Mouse (Mus musculus) spleen, postnatal 14 days (tissue): ENCODE data around the gene Gm11027.

Source experiments
- DNase-seq, 2 experiments: peaks; one replicate each; pipeline ENCODE4 v3.0.0; 2021 to 2022; ENCODE audit warnings: low spot score in 2 of 2

Gm11027 gene

DNA sequence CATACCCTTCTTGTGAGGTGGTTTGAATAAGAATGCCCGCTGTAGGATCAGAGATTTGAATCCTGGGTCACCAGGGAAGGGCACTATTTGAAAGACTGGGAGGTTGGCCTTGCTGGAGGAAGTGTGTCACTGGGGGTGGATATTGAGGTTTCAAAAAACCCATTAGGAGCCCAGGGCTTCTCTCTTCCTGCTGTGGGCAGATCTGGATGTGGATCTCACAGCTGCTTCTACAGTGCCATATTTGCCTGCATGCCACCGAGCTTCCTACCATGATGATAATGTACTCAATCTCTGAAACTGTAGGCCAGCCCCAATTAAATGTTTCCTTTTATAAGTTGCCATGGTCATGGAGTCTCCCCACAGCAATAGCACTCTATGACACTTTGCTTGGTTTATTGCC, 4.0 kb downstream of the Gm11027 start:
- no peak for DNase-seq

DNA sequence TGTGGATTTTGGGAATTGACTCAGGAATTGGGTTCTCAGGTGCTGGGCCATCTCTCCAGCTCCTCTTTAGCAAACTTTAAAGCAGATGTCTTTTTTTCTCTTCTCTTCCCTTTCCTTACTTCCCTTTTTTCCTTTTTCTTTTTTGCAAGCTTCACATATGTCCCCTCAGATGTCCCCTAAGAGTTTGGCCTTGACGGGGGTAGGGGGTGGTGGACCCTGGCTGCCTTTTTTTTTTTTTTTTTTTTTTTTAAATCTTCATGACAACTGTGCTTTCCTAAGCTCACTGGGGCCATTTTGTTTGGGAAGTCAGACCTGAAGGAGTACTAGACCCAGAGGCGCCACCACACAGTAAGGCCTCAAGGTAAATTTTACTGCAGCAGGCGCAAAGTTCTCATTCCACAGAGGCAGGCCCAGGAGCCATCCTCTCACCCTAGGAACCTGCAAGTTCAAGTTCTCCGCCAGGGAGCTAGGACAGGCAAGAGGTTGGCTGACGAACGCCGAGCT, 5.0 kb downstream of the Gm11027 start:
- no peak for DNase-seq

DNA sequence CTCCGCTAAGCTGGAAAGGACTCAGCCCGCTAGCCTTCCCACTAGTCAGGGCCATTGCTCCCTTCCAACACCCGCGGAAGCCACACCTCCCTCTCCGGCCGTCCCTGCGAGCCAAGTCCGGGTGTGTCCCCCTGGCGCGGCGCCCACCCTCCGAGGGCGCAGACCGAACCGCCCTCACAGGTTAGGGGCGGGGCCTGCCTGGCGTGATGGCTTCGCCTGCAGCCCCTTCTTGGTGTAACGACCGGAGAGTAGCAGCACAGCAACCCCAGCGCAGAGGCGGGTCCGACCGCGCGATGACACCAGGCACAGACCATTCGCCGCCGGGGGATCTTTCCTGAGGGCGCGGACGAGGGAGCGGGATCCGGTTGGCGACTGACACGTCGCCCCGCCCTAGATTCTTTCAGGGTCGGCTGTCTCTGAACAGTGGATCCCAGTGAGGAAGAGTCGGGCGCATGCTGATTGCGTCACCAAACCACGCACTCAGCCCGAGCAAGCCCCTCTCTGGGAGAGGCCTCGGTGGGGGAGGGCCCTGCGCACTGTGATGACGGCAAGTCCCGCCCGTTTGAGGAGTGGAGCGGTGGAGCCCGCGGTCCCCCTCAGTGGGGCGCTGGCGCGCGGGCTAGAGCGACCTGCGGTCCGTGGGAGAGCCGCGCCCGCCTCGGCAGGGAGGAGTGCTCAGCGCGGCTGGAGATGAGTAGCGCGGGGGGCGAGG, 5.6 kb downstream of the Gm11027 start, which contains the start of gene Esyt2:
Gene Esyt2 (plus strand): TSS at position 544 of the 712 bp plus-strand sequence.
- DNase-seq: peak; percentile 98 to 99

DNA sequence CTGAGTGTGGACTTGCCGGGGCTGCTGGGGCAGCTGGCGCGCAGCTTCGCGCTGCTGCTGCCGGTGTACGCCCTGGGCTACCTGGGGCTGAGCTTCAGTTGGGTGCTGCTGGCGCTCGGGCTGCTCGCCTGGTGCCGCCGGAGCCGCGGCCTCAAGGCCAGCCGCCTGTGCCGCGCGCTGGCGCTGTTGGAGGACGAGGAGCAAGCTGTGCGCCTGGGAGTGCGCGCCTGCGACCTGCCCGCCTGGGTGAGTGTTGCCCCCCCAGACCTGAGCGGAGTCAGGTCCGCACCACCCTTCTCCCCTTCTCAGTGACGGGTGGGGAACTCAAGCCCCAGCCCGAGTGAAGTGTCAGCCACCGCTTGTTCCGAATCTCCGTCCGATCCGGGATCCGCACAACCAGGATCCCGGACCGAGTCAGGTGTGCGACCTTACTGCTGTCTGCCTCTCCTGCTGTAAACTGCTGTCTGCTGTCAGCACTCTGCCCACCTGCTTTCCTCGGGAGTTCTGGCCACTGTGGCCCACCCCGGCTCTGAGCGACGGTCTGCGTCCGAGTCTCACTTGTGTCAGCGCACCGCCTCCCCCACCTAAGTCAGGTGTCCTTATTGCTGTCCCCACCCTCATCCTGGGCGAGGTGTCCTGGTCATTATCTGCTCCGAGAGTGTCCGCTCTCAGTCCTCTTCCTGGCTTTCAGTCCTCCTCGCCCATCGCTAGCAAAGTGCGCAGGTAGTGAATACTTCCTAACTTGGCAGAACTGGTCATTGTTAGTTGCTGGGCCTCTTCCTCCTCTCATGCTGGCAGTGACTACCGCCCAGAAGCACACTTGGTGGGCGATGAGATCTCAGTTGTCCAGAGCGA, 6.5 kb downstream of the Gm11027 start:
- DNase-seq: peak; percentile 16 to 28

DNA sequence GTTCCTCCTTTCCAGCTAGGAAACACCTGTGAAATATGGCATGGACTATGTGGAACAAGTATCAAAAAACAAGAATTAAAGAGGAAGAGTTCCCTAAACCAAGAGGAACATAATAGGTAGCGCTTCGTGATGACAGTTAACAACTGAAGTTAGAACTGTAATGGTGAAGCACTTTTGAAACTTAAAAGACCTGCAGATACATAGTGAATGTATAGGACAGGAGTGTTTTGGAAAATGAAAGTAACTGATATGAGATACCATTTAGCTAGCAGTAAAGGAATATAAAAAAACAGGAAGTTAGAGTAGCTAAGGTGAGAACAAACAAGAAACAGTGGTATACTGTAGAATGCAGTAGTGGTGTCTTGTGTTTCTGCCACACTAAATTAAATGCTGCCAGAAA, 7.7 kb downstream of the Gm11027 start:
- DNase-seq: no peak

DNA sequence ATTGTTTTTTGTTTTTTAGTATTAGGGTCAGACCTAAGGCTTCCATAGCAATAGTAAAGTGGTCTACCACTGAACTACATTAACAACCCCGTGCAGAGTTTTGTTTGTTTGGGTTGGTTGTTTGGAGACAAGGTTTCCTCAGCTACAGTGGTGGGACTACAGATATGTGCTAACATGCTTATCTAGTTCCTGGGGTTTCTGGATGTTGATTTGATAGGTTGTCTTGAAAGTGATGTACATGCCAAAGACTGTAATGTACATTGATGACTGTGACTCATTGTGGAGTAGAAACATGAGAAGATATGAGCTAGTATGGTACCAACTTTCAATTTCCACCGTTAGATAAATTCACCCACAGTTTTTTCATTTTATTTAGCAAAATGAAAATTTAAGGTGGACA, 8.3 kb downstream of the Gm11027 start:
- DNase-seq: no peak

DNA sequence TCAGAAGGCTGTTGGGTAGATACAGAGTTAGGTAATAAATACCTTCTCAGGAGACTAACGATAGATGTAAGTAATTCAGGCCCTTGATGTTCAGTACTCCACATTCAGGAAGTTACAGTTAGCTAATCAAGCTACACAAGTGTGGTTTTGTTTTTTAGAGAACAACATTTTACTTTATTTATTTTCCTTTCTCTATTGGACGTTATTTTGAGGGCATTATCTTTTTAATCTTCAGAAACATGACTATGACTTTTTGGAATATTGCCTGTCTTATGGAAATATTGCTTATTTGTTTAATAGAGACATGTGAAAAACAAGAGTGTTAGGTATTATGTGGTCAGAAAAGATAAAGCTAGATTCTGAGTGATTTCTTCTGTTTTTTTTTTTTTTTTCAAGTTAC, 18.0 kb downstream of the Gm11027 start:
- no peak for DNase-seq

DNA sequence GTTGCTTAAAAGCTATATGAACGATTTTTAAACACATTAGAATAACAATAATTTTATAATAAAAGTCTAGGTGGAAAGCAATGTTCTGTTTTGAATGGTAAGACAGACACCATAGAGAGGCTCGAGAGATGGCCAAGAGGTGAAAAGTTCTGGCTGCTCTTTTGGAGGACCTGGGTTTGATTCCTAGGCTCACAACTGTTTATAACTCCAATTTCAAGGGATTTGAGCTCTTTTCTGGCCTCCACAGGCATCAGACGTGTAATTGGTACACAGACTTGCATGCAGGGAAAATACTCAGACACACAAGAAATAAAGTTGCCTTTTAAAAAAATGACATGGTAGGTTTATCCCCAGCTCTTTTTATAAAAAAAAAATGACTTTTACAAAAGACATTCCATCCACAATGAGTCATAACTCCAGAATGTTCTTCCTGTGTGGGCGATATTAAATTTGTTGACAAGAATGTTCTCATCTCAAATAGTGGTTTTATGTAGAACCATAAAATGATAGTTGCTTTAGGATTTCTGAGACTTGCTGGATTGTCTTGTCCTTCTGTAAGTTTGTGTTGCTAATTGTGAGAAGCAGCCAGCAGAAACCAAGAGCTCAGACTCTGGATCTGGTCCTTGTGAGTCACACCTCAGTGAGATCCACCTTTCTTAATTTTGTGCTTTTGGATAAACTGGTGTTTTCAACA, 18.6 kb downstream of the Gm11027 start:
- no peak for DNase-seq

DNA sequence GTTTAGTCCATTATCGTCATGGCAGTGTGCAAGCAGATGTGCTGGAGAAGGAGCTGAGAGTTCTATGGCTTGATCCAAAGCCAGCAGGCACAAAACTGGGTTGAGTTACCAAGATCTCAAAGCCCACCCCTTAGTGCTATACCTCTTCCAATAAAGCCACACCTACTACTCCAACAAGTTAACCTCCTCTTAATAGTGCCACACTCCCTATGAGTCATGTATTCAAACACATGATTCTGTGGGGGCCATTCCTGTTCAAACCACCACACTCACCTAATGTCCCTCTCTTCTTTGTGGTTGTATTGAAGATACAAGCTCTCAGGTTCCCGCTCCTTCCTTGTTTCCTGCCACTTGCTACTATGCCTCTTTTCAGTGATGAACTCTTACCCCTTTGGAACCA, 24.7 kb downstream of the Gm11027 start:
- no peak for DNase-seq

DNA sequence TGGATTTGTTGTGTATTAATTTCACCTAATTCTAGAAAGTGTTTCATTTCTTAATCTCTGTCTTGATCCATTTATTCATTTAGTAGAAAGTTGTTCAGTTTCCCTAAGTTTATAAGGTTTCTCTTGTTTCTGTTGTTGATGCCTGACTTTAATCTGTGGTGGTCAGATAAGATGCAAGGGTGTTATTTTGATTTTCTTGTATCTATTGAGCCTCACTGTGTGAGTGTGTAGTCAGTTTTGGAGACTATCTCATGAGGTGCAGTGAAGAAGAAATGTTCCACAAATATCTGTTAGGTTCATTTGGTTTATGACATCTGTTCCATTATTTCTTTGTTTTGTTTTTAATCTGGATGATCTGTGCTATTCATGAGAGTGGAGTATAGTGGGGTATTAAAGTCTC, 27.0 kb downstream of the Gm11027 start:
- DNase-seq: no peak

DNA sequence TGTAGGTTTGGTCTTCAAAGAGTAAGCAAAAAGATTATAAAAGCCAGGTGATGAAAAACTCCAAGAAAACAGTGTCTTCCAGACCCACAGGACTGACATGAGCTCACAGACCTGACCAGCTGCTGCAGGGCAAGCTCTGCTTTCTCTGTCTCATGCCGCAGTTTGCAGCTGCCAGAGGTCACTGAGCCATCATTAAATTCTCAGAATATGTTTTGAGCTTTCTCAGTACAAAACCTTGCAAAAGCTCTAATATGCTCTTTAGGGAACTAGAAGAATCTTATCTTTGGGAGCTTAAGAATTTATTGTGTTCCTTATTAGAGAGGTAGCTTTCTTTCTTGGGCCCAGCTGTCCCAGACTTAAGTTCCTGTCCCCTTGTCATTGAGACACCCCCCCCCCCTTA, 30.9 kb downstream of the Gm11027 start:
- DNase-seq: no peak

DNA sequence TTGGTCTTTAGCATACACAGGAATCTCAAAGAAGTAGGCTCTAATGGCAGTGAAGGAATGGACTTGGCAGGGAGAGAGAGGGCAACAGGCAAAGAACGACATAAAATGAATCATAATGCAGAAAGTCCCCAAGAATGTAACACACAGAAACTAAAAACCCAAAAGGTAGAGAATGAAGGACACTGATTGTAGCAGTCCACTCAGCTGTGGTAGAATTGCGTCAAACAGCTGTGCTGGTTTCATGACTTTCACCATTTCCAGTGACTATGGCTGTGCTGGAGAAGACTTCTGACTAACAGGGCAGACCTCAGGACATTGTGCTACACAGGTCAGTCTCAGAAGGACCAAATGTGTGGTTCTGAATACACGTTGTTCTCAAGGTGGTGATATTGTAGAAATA, 32.7 kb downstream of the Gm11027 start:
- DNase-seq: no peak

DNA sequence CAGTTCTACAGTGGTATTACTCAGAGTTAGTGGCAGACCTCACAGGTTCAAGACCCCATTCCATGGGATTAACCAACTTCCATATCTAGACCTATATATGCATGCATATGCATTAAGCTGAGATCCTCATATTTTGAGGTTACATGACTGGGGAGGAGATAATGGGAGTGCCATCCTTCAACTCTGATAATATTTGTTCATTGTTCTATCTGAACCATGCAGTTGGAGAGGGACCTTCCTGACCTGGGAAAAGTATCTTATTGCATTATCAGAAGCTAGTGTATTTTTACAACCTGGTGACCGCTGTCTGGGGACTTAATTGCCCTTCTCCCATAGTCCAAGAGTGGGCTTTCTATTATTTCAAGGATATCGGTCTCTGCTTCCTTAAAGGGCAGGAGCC, 33.4 kb downstream of the Gm11027 start:
- DNase-seq: no peak

DNA sequence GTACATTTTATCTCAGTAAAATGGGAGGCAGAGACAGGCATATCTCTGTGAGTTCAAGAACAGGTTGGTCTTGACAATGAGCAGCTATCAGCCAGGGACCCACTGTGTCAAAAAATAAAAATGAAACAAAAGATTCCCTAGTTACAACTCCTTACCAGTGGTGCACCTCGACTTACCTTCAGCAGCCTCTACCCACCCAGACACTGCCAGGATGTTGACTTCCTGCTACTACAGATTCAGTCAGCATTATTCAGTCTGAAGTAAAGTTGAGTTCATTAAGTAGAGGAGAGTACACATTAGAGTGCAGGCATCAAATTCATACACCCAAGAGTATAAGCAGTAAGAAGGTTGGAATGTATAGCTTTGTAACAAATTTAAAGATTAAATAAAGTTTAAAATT, 38.6 kb downstream of the Gm11027 start:
- no peak for DNase-seq

DNA sequence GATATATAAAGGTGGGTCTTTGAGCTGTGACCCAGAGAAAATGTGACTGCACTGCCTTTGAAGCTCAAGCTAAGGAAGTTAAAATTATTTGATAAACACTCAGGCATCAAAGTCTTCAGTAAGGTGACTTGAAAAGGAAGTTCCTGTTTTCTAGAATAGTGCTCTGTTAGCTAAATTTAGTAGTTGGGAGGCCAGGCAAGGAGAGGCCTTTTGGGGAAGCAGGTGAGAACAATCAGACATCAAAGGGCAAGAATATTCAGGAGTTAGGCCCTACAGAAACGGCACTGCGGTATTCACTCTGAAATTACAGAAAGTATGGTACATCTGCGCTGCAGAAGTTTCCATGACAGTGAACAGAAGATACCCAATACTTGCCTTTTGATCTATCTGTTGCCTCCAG, 40.3 kb downstream of the Gm11027 start:
- no peak for DNase-seq

DNA sequence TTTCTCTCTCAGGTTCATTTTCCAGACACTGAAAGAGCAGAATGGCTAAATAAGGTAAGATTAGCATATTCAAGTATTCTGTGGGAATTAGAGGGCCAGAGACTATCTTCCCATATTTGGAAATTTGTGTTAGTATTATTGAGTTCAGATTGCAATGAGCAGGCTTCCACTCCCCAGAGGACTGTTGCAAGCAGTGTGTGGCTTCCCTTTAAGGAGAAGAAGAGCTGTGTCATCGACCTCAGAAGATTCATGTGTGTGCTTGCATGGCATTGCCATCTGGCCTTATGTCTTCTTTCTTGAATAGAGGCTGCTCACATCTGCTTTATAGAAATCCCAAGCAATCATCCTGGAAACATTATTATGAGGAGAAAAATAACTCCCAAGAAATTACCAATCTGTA, 42.6 kb downstream of the Gm11027 start:
- DNase-seq: no peak
